Mouse (Mus musculus) C2C12 (cell line): ENCODE results near the gene Fbxo21. TPM values are rescaled to one million over a fixed set of nuclear protein-coding genes. Genes with fewer than 3 reads are reported as not detected.
A peak's percentile ranks its signal among the peaks of the same experiment; 100 is the strongest.

Source experiments
- H3K27me3 ChIP-seq: one replicate; pipeline ENCODE4 v1.6.1; 2011; ENCODE audit not compliant: control insufficient read depth, insufficient read depth, insufficient read length
- H3K36me3 ChIP-seq: one replicate; pipeline ENCODE4 v1.6.1; 2011; ENCODE audit not compliant: control insufficient read depth, insufficient read depth
- H3K4me3 ChIP-seq: one replicate; pipeline ENCODE4 v1.5.1; 2011; ENCODE audit warnings: mild to moderate bottlenecking, control low read depth; ENCODE audit not compliant: poor library complexity, insufficient read depth, severe bottlenecking
- H3K79me2 ChIP-seq: one replicate; pipeline ENCODE4 v1.6.1; 2011; ENCODE audit not compliant: control insufficient read depth, insufficient read depth
- H3K79me3 ChIP-seq: one replicate; pipeline ENCODE4 v1.6.1; 2011; ENCODE audit warnings: low read depth, control low read depth
- H3ac ChIP-seq: one replicate; pipeline ENCODE3; 2011; ENCODE audit warnings: low read depth; ENCODE audit not compliant: control insufficient read depth, insufficient read length
- CEBPB ChIP-seq: IDR thresholded peaks from one replicate; pipeline ENCODE4 v1.6.1; 2011; ENCODE audit warnings: low read depth, mild to moderate bottlenecking, control low read depth, moderate library complexity
- CTCF ChIP-seq: IDR thresholded peaks from one replicate; pipeline ENCODE4 v1.5.1; 2011; ENCODE audit not compliant: control insufficient read depth, insufficient read depth, insufficient read length
- FOSL1 ChIP-seq: IDR thresholded peaks from one replicate; pipeline ENCODE4 v1.8.0; 2011; ENCODE audit warnings: mild to moderate bottlenecking, low read length; ENCODE audit not compliant: poor library complexity, insufficient read depth, severe bottlenecking
- MAX ChIP-seq: IDR thresholded peaks from one replicate; pipeline ENCODE4 v1.6.1; 2011; ENCODE audit warnings: mild to moderate bottlenecking, control low read depth
- MYOD1 ChIP-seq: IDR thresholded peaks from one replicate; pipeline ENCODE4 v1.6.1; 2011; ENCODE audit warnings: low read depth; ENCODE audit not compliant: control insufficient read depth, insufficient read length
- MYOG ChIP-seq: IDR thresholded peaks from one replicate; pipeline ENCODE4 v1.6.1; 2011; ENCODE audit not compliant: control insufficient read depth, insufficient read length; ENCODE audit errors: extremely low read depth
- USF1 ChIP-seq: IDR thresholded peaks from one replicate; pipeline ENCODE4 v1.6.1; 2011; ENCODE audit warnings: low read depth, mild to moderate bottlenecking, control low read depth, moderate library complexity
- polyA plus RNA-seq: library from polyadenylated mRNA; unstranded; fragments of >200 nt; fragmentation: generic; extraction: Trizol; gene quantifications from one replicate; pipeline ENCODE4 v1.2.1, GENCODE M21; 2012; ENCODE audit warnings: missing spikeins

The Fbxo21 gene
- polyA plus RNA-seq, 1 experiment: 16.0 TPM

- no peak for TF ChIP-seq FOSL1
- H3K79me3 ChIP-seq: no peaks in the 10 kb centered on the region
- H3K79me2 ChIP-seq: no peaks in the 10 kb centered on the region
- no peak overlapping the region for H3ac ChIP-seq
- no peak overlapping the region for H3K4me3 ChIP-seq
- no peaks in the 10 kb centered on the region for H3K27me3 ChIP-seq
- H3K36me3 ChIP-seq: no peaks in the 10 kb centered on the region
Measured at GRCm38 (mm10) chr5:118034632-118035031, 58.1 kb downstream of the Fbxo21 start.

GRCm38 (mm10) chr5:118035786-118036185 is 59.3 kb downstream of the Fbxo21 start:
- Histone ChIP-seq H3ac (no peak overlapping the region), H3K79me3 (no peaks in the 10 kb centered on the region), H3K27me3 (no peaks in the 10 kb centered on the region), H3K4me3 (no peak overlapping the region), H3K36me3 (no peaks in the 10 kb centered on the region), H3K79me2 (no peaks in the 10 kb centered on the region)
- no peak for TF ChIP-seq USF1
- TF ChIP-seq MYOD1: no peak
- no peak for TF ChIP-seq MAX
- no peak for TF ChIP-seq MYOG
- no peak for TF ChIP-seq CEBPB
- TF ChIP-seq CTCF: no peak
- TF ChIP-seq FOSL1: no peak

- Histone ChIP-seq H3K27me3 (no peaks in the 10 kb centered on the region), H3K79me2 (no peaks in the 10 kb centered on the region), H3K4me3 (peak overlapping the region; percentile 6), H3K36me3 (no peaks in the 10 kb centered on the region), H3K79me3 (no peaks in the 10 kb centered on the region), H3ac (no peak overlapping the region)
- TF ChIP-seq CTCF (no peak), MYOG (no peak), USF1 (no peak), MAX (no peak), FOSL1 (no peak)
Measured at GRCm38 (mm10) chr5:118036888-118037797, 60.6 kb downstream of the Fbxo21 start.

- Histone ChIP-seq H3ac (no peak overlapping the region), H3K36me3 (no peaks in the 10 kb centered on the region), H3K27me3 (no peaks in the 10 kb centered on the region), H3K4me3 (no peak overlapping the region), H3K79me3 (no peaks in the 10 kb centered on the region), H3K79me2 (no peaks in the 10 kb centered on the region)
- no peak for TF ChIP-seq CEBPB
- TF ChIP-seq FOSL1: no peak
- no peak for TF ChIP-seq MYOG
- TF ChIP-seq CTCF: no peak
- no peak for TF ChIP-seq MAX
- TF ChIP-seq MYOD1: no peak
- TF ChIP-seq USF1: no peak
Measured at GRCm38 (mm10) chr5:118037798-118038484, 61.4 kb downstream of the Fbxo21 start.

- Histone ChIP-seq H3K4me3 (no peak overlapping the region), H3K79me2 (no peaks in the 10 kb centered on the region), H3K27me3 (no peaks in the 10 kb centered on the region), H3K36me3 (no peaks in the 10 kb centered on the region), H3K79me3 (no peaks in the 10 kb centered on the region), H3ac (no peak overlapping the region)
- no peak for TF ChIP-seq CTCF
Measured at GRCm38 (mm10) chr5:118039241-118039668, 62.7 kb downstream of the Fbxo21 start.

GRCm38 (mm10) chr5:118042599-118042998 is 66.1 kb downstream of the Fbxo21 start:
- Histone ChIP-seq H3K36me3 (no peaks in the 10 kb centered on the region), H3K27me3 (no peaks in the 10 kb centered on the region), H3K79me2 (no peaks in the 10 kb centered on the region), H3K79me3 (no peaks in the 10 kb centered on the region), H3K4me3 (no peak overlapping the region), H3ac (no peak overlapping the region)
- TF ChIP-seq FOSL1 (no peak), CTCF (no peak), CEBPB (no peak), MYOD1 (no peak), USF1 (no peak), MYOG (no peak), MAX (no peak)
